Mouse (Mus musculus): ENCODE data around the gene Prdx5. TPM values are rescaled to one million over a fixed set of nuclear protein-coding genes. Genes with fewer than 3 reads are reported as not detected.
A peak's percentile ranks its signal among the peaks of the same experiment; 100 is the strongest.

The Prdx5 gene
- polyA plus RNA-seq, 1 experiment: 276 TPM

DNA sequence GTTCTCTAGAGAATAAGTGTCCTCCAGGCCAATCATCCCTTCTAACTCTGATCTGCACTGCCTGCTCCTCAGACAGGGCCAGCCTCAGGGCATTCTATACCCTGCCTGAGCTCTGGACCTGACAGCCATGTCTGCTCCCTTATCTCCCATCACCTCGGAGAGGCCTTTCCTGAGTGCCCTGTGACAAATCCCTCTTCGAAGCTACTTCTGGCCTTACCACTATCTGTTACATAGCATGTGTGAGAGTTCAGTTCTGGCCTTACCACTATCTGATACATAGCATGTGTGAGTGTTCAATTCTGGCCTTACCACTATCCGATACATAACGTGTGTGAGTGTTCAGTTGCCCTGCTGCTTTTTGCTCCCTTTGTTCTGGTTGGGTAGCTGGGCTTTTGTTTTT lies 5.4 kb upstream of the Prdx5 start:
- Histone ChIP-seq H3K27me3 (ENCODE audit: control insufficient read depth, insufficient read depth, insufficient read length) (no peaks in the 10 kb centered on the region), H3K79me2 (ENCODE audit: control insufficient read depth, insufficient read depth) (peaks cover 20% of the 10 kb centered on the region), H3K36me3 (ENCODE audit: control insufficient read depth, insufficient read depth) (peaks cover 11% of the 10 kb centered on the region), H3K4me2 (ENCODE audit: low read depth) (no peak overlapping the region), H3ac (ENCODE audit: control insufficient read depth, insufficient read length) (no peak overlapping the region), H3K4me3 (no peak overlapping the region)
- TF ChIP-seq POLR2AphosphoS2 (IDR thresholded peaks at IDR 0.05; ENCODE audit: insufficient read length, low read depth): no peak
- TF ChIP-seq MYOG (IDR thresholded peaks at IDR 0.05; ENCODE audit: control insufficient read depth in 1 of 3, insufficient read depth in 1 of 3, insufficient read length in 2 of 3, low read depth in 2 of 3): no peak
- no peak for TF ChIP-seq MYOD1 (IDR thresholded peaks at IDR 0.05; ENCODE audit: control insufficient read depth in 1 of 3, insufficient read length in 2 of 3, low read depth in 2 of 3)
- TF ChIP-seq SRF (IDR thresholded peaks at IDR 0.05; ENCODE audit: control insufficient read depth, insufficient read length, low read depth): no peak
- no peak for TF ChIP-seq MAX (IDR thresholded peaks at IDR 0.05; ENCODE audit: low read depth)
- no peak for TF ChIP-seq REST (IDR thresholded peaks at IDR 0.05; ENCODE audit: insufficient read depth, insufficient read length)
- no peak for TF ChIP-seq CEBPB (IDR thresholded peaks at IDR 0.05; ENCODE audit: insufficient read depth, poor library complexity, severe bottlenecking)

DNA sequence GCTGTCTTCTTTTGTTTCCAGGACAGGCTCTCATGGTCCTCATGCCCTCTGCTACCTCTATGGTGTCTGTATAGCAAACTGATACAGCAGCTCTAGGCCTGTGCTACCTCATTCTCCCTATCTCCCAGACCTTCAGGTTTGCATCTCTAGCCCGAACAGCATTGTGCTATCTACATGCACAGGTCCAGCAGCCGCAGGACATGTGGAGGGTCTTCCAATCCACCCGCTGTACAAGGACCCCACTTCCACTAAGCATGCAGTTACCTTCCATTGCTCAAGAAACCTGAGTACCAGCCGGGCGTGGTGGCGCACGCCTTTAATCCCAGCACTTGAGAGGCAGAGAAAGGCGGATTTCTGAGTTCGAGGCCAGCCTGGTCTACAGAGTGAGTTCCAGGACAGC lies 4.6 kb upstream of the Prdx5 start:
- Histone ChIP-seq H3K27me3 (ENCODE audit: control insufficient read depth, insufficient read depth, insufficient read length) (no peaks in the 10 kb centered on the region), H3K4me2 (ENCODE audit: low read depth) (no peak overlapping the region), H3K4me3 (no peak overlapping the region), H3K79me2 (ENCODE audit: control insufficient read depth, insufficient read depth) (peaks cover 13% of the 10 kb centered on the region), H3K36me3 (ENCODE audit: control insufficient read depth, insufficient read depth) (peaks cover 11% of the 10 kb centered on the region), H3ac (ENCODE audit: control insufficient read depth, insufficient read length) (no peak overlapping the region)
- no peak for TF ChIP-seq MAX (IDR thresholded peaks at IDR 0.05; ENCODE audit: low read depth)
- no peak for TF ChIP-seq CEBPB (IDR thresholded peaks at IDR 0.05; ENCODE audit: insufficient read depth, poor library complexity, severe bottlenecking)

DNA sequence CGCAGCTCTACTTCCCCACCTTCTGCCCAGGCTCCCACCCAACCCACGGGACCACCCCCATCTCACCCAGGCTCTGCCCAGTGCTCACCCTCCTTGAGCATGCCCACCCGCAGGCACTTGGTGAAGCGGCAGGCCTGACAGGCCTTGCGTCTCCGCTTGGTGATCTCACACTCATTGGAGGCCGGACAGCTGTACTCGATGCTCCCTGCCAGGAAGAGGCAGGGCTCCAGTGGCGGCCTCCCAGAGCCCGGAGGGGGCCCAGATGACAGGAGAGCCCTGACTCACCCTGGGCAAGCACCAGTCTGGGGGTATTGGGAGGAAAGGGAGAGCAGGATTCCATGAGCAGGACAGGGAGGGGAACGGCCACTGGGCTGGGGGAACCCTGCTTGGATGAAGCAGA lies 4.1 kb upstream of the Prdx5 start:
- peaks cover 11% of the 10 kb centered on the region for H3K36me3 ChIP-seq (ENCODE audit: control insufficient read depth, insufficient read depth)

DNA sequence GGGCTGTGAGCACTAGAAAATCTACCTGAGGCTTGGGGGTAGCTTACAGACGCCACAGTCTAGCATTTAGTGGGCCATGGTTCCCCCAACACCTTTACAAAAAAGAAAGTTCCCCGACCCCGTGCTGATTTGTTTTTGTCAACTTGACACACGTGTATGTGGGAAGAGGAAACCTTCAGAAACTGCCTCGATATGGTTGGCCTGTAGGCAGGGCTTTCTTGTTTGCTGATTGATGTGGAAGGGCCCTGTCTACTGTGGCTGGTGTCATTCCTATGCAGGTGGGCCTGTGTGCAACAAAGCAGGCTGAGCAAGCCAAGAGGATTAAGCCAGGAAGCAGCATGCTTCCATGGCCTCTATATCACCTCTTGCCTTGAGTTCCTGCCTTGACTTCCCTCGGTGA lies 3.1 kb upstream of the Prdx5 start:
- Histone ChIP-seq H3ac (ENCODE audit: control insufficient read depth, insufficient read length) (no peak overlapping the region), H3K79me2 (ENCODE audit: control insufficient read depth, insufficient read depth) (peaks cover 14% of the 10 kb centered on the region), H3K36me3 (ENCODE audit: control insufficient read depth, insufficient read depth) (peaks cover 11% of the 10 kb centered on the region), H3K27me3 (ENCODE audit: control insufficient read depth, insufficient read depth, insufficient read length) (no peaks in the 10 kb centered on the region), H3K4me3 (no peak overlapping the region), H3K4me2 (ENCODE audit: low read depth) (no peak overlapping the region)
- TF ChIP-seq TCF3 (IDR thresholded peaks at IDR 0.05; ENCODE audit: insufficient read length, low read depth) (no peak), USF1 (IDR thresholded peaks at IDR 0.05; ENCODE audit: low read depth) (no peak), MYOD1 (IDR thresholded peaks at IDR 0.05; ENCODE audit: control insufficient read depth in 1 of 3, insufficient read length in 2 of 3, low read depth in 2 of 3) (no peak), POLR2A (IDR thresholded peaks at IDR 0.05; ENCODE audit: insufficient read length, low read depth) (no peak), POLR2AphosphoS2 (IDR thresholded peaks at IDR 0.05; ENCODE audit: insufficient read length, low read depth) (no peak), CEBPB (IDR thresholded peaks at IDR 0.05; ENCODE audit: insufficient read depth, poor library complexity, severe bottlenecking) (no peak), E2F4 (IDR thresholded peaks at IDR 0.05; ENCODE audit: insufficient read depth) (no peak), MAX (IDR thresholded peaks at IDR 0.05; ENCODE audit: low read depth) (no peak), SRF (IDR thresholded peaks at IDR 0.05; ENCODE audit: control insufficient read depth, insufficient read length, low read depth) (no peak), REST (IDR thresholded peaks at IDR 0.05; ENCODE audit: insufficient read depth, insufficient read length) (no peak), TCF12 (IDR thresholded peaks at IDR 0.05; ENCODE audit: insufficient read depth, poor library complexity, severe bottlenecking) (no peak), MYOG (IDR thresholded peaks at IDR 0.05; ENCODE audit: control insufficient read depth in 1 of 3, insufficient read depth in 1 of 3, insufficient read length in 2 of 3, low read depth in 2 of 3) (no peak)

More for the DNA sequence above, 4.1 kb upstream of the Prdx5 start:
- Histone ChIP-seq H3K4me3 (no peak overlapping the region), H3K27me3 (ENCODE audit: control insufficient read depth, insufficient read depth, insufficient read length) (no peaks in the 10 kb centered on the region), H3K79me2 (ENCODE audit: control insufficient read depth, insufficient read depth) (peaks cover 12% of the 10 kb centered on the region), H3K4me2 (ENCODE audit: low read depth) (no peak overlapping the region), H3ac (ENCODE audit: control insufficient read depth, insufficient read length) (no peak overlapping the region)
- TF ChIP-seq REST (IDR thresholded peaks at IDR 0.05; ENCODE audit: insufficient read depth, insufficient read length) (no peak), USF1 (IDR thresholded peaks at IDR 0.05; ENCODE audit: low read depth) (no peak), CEBPB (IDR thresholded peaks at IDR 0.05; ENCODE audit: insufficient read depth, poor library complexity, severe bottlenecking) (no peak), MYOG (IDR thresholded peaks at IDR 0.05; ENCODE audit: control insufficient read depth in 1 of 3, insufficient read depth in 1 of 3, insufficient read length in 2 of 3, low read depth in 2 of 3) (no peak), MAX (IDR thresholded peaks at IDR 0.05; ENCODE audit: low read depth) (no peak), POLR2A (IDR thresholded peaks at IDR 0.05; ENCODE audit: insufficient read length, low read depth) (no peak), TCF3 (IDR thresholded peaks at IDR 0.05; ENCODE audit: insufficient read length, low read depth) (no peak), MYOD1 (IDR thresholded peaks at IDR 0.05; ENCODE audit: control insufficient read depth in 1 of 3, insufficient read length in 2 of 3, low read depth in 2 of 3) (no peak), POLR2AphosphoS2 (IDR thresholded peaks at IDR 0.05; ENCODE audit: insufficient read length, low read depth) (no peak), E2F4 (IDR thresholded peaks at IDR 0.05; ENCODE audit: insufficient read depth) (no peak), SRF (IDR thresholded peaks at IDR 0.05; ENCODE audit: control insufficient read depth, insufficient read length, low read depth) (no peak), TCF12 (IDR thresholded peaks at IDR 0.05; ENCODE audit: insufficient read depth, poor library complexity, severe bottlenecking) (no peak)

DNA sequence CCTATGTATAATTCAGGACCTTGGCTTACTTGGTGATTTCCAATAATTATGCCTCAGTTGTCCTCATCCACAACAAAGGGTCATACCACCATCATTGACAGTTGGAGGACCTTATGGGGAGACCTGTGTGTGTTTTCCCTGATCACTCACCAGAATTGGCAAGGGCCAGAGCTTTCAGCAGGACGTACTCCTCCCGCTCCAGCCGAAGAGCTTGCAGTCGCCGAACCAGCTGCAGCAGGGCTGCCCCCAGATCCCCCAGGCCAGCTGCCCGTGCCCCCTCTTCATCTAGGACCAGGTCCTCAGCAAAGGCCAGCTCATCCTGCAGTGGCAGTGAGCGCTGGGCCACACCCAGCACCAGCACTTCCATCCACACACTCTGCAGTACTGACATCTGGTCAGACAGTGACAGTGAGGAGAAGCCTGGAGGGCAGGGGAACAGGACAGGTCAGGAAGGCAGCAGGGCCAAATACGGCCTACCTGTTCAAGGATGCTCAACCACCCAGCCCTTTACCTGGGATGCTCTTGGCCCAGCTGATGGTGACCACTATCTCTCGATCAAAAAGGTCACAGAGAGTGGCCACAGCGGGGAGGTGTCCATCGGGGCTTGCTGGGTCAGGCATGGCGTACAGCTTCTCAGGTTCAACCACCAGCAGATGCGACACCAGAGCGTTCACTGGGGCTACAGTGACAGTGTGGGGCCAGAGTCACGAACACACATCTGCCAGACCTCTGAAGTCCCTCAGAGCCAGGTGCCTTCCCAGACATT lies 2.5 kb upstream of the Prdx5 start:
- Histone ChIP-seq H3K4me3 (no peak overlapping the region), H3K36me3 (ENCODE audit: control insufficient read depth, insufficient read depth) (peaks cover 11% of the 10 kb centered on the region), H3K79me2 (ENCODE audit: control insufficient read depth, insufficient read depth) (peaks cover 21% of the 10 kb centered on the region), H3ac (ENCODE audit: control insufficient read depth, insufficient read length) (no peak overlapping the region), H3K4me2 (ENCODE audit: low read depth) (no peak overlapping the region), H3K27me3 (ENCODE audit: control insufficient read depth, insufficient read depth, insufficient read length) (no peaks in the 10 kb centered on the region)
- peak; percentile 2 for TF ChIP-seq POLR2AphosphoS2 (IDR thresholded peaks at IDR 0.05; ENCODE audit: insufficient read length, low read depth)
- TF ChIP-seq SRF (IDR thresholded peaks at IDR 0.05; ENCODE audit: control insufficient read depth, insufficient read length, low read depth): no peak
- TF ChIP-seq USF1 (IDR thresholded peaks at IDR 0.05; ENCODE audit: low read depth): no peak

Measured in myocyte (in vitro differentiated cells).